Mouse (Mus musculus): ENCODE data around the gene Tceanc2. TPM values are rescaled to one million over a fixed set of nuclear protein-coding genes. Genes with fewer than 3 reads are reported as not detected.
A peak's percentile ranks its signal among the peaks of the same experiment; 100 is the strongest.

Tceanc2 gene
- total RNA-seq, 2 experiments from 2014 or later: 28.4 to 34.3 TPM

DNA sequence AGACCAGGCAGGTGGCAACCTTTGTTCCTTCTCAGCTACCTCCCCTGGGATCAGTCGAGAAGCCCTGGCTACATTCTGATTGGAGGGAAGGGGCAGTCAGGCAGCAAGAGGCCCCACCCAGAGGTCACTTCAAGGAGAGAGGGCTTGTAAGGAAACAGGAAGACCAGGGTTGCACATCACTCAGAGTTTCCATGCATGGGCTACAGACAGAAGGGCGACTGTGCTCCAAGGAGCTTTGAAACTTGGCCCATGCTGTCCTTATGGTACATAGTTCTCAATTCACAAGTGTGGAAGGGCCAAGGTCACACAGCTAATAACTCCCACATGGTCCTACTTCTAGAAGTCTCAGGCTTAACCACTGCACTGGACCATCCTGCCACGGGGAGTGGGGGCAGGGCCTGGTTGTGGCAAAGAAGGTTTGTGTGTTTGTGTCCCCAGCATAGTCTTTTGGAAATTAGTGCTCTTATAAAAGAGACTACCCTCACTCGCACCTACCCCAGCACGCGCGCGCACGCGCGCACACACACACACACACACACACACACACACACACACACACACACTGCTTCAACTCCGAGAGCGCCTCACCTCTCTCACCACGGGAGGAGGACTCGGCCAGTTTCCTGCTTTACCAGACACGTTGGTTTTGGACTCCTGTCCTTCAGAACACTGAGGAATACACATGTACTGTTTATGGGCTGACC lies 84.3 kb downstream of the Tceanc2 start:
- DNase-seq (ENCODE audit: low spot score in 2 of 2): no peak

DNA sequence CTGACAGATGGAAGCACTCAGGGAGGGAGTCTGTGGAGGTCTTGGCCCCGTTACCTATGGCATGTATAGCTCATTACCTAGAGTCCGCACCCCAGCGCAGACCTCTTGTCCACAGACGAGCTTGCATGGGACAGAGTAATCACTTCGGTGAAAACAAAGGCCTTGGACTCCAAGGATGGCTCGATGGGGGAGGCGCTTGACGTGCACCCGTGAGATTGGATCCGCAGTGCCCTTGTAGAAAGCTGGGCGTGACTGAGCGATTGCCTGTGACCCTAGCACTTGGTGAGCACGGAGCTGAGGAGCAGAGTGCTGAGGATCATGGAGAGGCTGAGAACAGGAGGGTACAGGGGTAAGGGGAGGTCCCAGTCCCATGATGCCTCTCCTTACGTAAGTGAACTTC lies 87.2 kb downstream of the Tceanc2 start:
- peak in 1 of 2 experiments; percentile 44 for DNase-seq (ENCODE audit: low spot score in 2 of 2)

DNA sequence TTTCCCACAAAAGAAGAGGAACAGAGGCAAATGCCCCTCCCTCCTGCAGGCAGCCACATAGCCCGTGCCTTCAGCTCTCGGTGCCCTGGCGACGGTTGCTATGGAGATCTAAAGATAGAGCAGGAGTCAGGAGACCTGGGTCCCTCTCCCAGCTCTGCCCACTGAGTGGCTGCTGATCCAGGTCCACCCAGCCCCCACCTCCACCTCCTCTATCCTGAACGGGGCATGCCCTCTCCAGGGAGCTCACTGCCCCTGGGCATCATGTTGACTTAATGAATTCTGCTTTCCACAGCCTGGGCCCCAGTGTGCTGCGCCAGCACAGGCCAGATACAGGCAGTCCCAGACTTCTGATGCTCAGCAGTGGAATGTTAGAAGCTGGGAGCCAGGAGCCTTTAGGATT lies 94.1 kb downstream of the Tceanc2 start:
- DNase-seq (ENCODE audit: low spot score in 2 of 2): no peak

DNA sequence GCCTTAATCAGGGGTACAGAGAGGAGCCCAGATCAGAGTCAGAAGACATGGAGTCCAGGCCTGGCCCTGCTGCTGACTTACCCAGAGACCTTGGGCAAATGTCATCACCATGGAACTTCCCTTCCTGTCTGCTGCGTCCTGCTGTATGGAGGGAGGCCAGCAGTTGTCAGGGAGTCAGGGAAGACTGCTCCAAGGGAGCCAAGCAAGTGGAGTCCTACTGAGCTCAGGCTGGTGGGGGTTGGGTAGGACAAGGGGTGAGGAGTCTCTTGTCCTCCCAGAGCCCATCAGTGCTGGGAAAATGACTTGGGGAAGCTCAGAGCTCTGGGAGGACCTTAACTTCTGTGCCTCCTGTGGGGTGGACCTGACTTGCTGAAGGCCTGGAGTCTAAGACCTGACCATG lies 94.6 kb downstream of the Tceanc2 start:
- peak in 1 of 2 experiments; percentile 32 for DNase-seq (ENCODE audit: low spot score in 2 of 2)

Other genes with a start within 250 kb of the Tceanc2 start
- gene Mrpl37, start 112.2 kb downstream of the Tceanc2 start, total RNA-seq (2021): 100 to 1,000 TPM; 104 to 108 TPM
- 10 to 100 TPM; 20.1 to 21.1 TPM for gene Cyb5rl, start 112.1 kb downstream of the Tceanc2 start, total RNA-seq (2021)
- gene Cdcp2, start 82.2 kb downstream of the Tceanc2 start, total RNA-seq (2021): under 1 TPM in 1 of 2 experiments, not detected in 1; 0.14 TPM
- gene Tmem59, start 717 bp downstream of the Tceanc2 start, total RNA-seq (2021): 100 to 1,000 TPM; 332 to 354 TPM
- gene Ldlrad1, start 30.1 kb upstream of the Tceanc2 start, total RNA-seq (2021): not detected
- 10 to 100 TPM; 40.1 to 45.2 TPM for gene Lrrc42, start 74.4 kb upstream of the Tceanc2 start, total RNA-seq (2021)
- 10 to 100 TPM; 22.9 to 26.3 TPM for gene Hspb11, start 74.5 kb upstream of the Tceanc2 start, total RNA-seq (2021)
- 1 to 10 TPM; 1.3 to 2.6 TPM for gene Dio1, start 128.1 kb upstream of the Tceanc2 start, total RNA-seq (2021)
- 10 to 100 TPM; 71.9 to 83.1 TPM for gene Yipf1, start 135.2 kb upstream of the Tceanc2 start, total RNA-seq (2021)
- 10 to 100 TPM; 17.8 to 20.6 TPM for gene Ndc1, start 188.7 kb upstream of the Tceanc2 start, total RNA-seq (2021)